Mouse (Mus musculus) frontal cortex, postnatal 25 days (tissue): ENCODE data around the gene Nek9.

Experiments
- DNase-seq, 2 experiments: peaks; one replicate each; pipeline ENCODE4 v3.0.0; 2022; ENCODE audit warnings: low spot score in 2 of 2

Nek9 gene

GRCm38 (mm10) chr12:85339243-85339729 lies at the start of gene Nek9:
Gene Nek9, minus strand, starts transcription at chr12:85339362.
- DNase-seq: peak; percentile 90 to 92

DNA sequence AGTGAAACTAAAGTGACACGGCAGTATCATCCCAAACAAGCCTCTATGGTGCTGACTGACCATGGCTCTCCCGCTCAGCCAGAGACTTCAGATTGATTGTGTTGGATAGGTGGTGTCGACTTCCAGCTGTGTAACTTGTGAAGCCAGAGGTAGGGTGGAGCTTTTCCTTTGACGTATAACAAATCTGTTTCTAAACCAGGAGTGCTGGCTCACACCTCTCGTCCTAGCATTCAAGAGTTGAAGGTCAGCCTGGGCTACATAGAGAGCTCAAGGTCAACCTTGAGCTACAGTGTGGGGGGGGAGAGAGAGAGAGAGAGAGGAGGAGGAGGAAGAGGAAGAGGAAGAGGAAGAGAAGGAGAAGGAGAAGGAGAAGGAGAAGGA lies 46.8 kb upstream of the Nek9 start:
- DNase-seq: no peak

- no peak for DNase-seq
These were observed 46.3 kb upstream of the Nek9 start for GRCm38 (mm10) chr12:85385329-85385994.

DNA sequence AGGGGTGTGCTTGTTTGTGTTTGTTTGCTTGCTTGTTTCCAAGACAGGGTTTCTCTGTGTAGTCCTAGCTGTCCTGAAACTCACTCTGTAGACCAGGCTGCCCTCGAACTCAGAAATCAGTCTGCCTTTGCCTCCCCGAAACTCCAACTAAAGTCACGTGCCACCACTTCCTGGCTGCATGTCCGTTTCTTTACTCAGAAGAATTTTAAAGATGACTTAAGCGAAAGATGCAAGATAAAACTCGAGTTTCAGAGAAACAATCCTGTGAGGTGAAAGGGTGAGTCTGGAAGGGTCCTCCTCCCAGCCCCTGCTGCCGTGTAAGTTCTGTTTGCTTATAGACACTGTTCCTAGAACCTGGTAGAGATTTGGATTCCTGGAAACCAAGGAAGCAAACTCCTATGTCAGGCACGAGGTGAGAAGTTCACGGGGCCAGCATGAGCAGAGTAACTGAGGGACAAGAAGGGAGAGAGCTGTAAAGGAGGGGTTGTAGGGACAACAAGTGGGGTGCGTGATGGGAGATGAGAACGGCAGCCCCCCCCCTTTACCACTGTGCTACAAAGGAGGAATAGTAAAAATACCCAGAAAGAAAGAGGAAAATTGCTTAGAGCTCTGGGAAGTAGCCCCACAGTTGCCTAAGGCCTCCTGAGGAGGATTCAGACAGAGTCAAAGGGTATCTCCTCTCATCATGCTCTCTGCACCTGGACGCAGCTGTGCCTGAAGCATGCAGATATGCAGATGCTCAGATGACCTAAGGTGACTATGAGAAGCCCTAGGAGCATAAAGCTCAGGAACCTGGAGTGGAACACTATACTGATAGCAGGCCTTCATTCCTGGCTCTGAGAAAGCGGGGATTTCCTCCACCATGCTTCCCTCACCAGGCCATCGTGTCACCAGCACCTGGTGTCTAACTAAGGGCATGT lies 43.9 kb upstream of the Nek9 start:
- DNase-seq: no peak

- DNase-seq: no peak
These were observed 42.4 kb upstream of the Nek9 start for GRCm38 (mm10) chr12:85381570-85381969.

GRCm38 (mm10) chr12:85380942-85381341 lies 41.8 kb upstream of the Nek9 start:
- no peak for DNase-seq

DNA sequence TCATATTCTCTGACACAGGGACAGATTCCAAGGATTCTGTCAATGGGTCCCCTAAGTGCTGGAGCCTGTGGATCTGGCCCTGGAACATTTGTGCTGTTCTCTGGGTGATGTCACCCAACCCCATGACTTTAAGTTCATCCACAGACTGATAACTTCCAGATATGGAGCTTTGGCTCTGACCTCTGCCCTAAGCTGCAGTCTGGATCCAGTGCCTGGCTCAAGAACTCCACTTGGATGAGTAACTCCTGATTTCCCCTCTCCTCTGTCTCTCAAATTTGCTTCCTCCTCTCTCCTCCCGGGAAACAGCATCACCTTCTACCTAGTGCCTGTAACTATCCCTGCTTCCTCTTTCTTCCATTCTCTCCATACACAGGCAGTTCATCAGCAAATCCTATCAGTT lies 41.1 kb upstream of the Nek9 start:
- DNase-seq: no peak

GRCm38 (mm10) chr12:85378271-85378670 lies 39.1 kb upstream of the Nek9 start:
- no peak for DNase-seq

GRCm38 (mm10) chr12:85374561-85375272 lies 35.6 kb upstream of the Nek9 start, which contains the start of gene Tmed10:
Gene Tmed10, minus strand, starts transcription at chr12:85374847.
- peak; percentile 73 to 82 for DNase-seq

DNA sequence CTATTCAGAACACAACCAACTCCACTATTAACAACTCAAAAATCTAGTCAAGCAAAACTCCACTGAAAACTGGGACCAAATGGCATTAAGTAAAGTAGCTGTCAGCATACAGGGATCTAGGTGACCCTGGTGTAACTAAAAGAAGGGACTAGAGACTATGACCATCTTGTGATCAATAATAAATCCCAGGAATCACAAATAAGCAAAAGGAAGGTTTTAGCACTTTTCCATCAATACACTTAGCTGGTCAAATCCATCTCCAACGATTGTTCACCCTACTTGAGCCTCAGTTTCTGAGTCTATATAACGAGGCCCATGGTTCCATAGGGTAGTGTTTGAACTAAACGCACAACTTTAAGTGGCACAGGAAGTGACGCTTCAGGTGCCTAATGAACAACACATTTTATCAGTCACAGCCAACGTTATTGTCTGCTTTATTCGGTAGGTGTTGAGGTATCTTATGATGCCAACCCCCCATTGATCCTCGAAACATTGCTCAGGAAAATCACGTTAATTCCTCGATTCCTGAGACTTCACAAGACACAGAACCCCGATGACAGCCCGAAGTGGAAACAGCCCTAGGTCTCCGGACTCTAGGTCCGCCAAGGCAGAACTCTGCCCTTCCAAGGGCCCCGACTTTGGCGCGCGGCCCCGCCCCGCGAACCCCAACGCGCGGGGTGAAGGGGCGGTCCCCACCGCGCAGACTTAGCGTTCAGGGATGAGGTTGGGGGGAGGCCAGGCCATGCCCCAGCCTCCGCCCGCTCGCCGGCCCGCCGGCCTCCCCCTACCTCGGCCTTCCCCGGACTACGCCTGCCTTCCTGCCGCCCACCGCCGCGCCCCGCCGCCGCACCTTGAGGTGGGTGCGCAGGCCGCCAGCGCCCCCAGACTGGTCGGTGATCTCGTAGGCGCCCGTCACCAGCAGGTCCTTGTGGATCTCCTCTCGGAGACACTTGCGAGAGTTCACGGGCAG lies 34.7 kb upstream of the Nek9 start:
- DNase-seq: peak in 1 of 2 experiments; percentile 42

GRCm38 (mm10) chr12:85372068-85372665 lies 33.0 kb upstream of the Nek9 start:
- DNase-seq: no peak

GRCm38 (mm10) chr12:85368441-85369063 lies 29.4 kb upstream of the Nek9 start:
- no peak for DNase-seq

GRCm38 (mm10) chr12:85366271-85366670 lies 27.1 kb upstream of the Nek9 start:
- no peak for DNase-seq

DNA sequence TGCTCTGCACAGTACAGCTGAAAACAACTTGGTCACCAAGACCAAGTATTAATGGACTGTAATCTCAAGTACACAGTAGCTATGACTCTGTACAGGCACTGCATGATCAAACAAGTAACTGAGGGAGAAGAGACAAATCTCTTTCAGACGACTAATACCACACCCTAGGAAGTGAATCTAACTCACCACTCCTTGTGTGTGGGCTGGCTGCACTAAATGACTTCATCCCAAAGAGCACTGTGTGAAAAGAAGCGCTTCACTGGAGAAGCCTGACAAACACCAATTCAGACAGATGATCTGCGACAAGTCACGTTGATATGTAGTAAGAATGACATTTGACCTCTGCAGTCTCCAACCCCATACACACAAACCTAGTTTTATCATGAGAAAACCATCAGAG lies 23.3 kb upstream of the Nek9 start:
- no peak for DNase-seq

DNA sequence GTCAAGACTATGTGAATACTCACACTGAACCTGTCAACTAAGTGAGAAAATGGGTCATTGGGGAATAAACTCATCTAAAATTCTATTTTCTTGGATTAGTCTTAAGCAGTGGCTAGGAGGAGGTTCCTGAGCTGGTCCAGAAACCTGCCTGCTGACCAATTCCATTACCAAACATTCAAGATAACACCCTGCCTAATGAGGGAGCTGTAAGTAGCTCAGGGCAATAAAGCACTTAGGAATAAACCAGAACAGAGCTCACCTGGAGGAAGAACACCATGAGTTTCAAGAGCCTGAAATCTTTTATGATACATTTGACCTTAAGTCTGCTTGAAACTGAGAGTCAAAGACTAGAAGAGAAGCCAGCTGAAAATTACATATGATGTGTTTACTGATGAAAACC lies 22.4 kb upstream of the Nek9 start:
- DNase-seq: no peak

- no peak for DNase-seq
These were observed 22.0 kb upstream of the Nek9 start for GRCm38 (mm10) chr12:85361165-85361564.

DNA sequence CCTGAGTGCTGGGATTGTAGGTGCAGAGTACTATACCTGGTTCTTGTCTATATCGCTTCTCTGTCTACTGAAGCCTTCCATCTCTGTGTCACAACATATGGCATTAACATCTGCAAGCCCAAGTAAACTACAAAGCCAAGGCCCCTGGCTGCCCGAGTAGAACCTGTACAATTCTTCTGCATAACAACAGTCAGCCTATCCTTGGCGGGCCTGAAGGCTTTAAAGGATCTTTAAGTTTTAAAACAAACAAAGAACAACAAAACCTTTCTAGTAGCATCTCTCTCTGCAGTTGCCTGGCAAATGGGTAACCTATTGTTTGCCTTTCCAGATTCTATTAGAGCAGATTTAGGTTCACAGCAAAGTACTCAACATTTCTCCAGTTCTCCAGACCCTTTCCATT lies 14.9 kb upstream of the Nek9 start:
- no peak for DNase-seq

GRCm38 (mm10) chr12:85350407-85351232 lies 11.5 kb upstream of the Nek9 start:
- peak in 1 of 2 experiments; percentile 32 for DNase-seq

DNA sequence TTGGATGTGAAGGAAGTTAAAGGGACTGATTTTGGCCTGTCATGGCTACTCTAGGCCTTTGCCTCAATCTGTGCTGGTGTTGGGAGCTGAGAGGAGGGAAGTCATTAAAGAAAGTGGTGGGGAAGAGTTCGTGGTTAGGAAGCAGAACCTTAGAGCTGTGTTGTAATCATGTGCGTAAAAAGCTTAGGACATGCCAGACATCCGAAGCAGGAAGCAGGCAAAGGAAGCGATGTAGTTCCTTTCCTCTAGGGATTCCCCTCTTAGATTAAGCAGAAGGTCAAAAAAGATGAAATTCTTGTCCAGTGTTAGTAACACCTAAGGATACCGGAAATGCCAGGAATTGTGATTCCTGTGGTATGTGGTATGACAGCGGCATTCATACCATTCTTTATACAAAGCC lies 9.2 kb upstream of the Nek9 start:
- DNase-seq: no peak
